Comparison of ENCODE assay signal across 39 mouse cellular contexts in genomic region chr3:116914931-116915330, GRCm38 (mm10). TPM values are rescaled to one million over a fixed set of nuclear protein-coding genes. Genes with fewer than 3 reads are reported as not detected.
A peak's percentile ranks its signal among the peaks of the same experiment; 100 is the strongest.
DNase-seq lines count a peak whose midpoint lies in the region; ATAC-seq and TF ChIP-seq lines count a peak whose summit lies in the region.
"Had no signal": no experiment of that assay in that cellular context is flagged by ENCODE, and none has a peak within 500 bp of the region (broad histone marks: within the 10 kb centered on the region; RNA-seq: fewer than 3 reads in every experiment).

No protein-coding gene starts in this region.

- TF ChIP-seq CTCF in gastrocnemius, adult 2 months (IDR thresholded peaks at IDR 0.05) = no peak

- ATAC-seq in forebrain, embryonic 16.5 days = 0 out of 2 replicates have a peak, but pooled peaks have one; percentile 28
- ATAC-seq in forebrain, embryonic 13.5 days = no peak
- no peak for ATAC-seq in heart, embryonic 13.5 days (ENCODE audit: extremely low read depth, insufficient number of reproducible peaks, low FRiP score, low TSS enrichment)
- ATAC-seq: CD4-positive, CD25-positive, alpha-beta regulatory T cell, adult 4 months; intestine, postnatal 0 days had no signal

- H3K36me3 ChIP-seq in forebrain, embryonic 16.5 days (ENCODE audit: control insufficient read depth, insufficient read depth) = no peaks in the 10 kb centered on the region
- H3K36me3 ChIP-seq in forebrain, embryonic 13.5 days (ENCODE audit: poor library complexity, severe bottlenecking) = 0 out of 2 replicates have a peak, but pooled peaks cover 5% of the 10 kb centered on the region
- H3K36me3 ChIP-seq in heart, embryonic 13.5 days = 0 out of 2 replicates have a peak, but pooled peaks cover 2% of the 10 kb centered on the region
- H3K36me3 ChIP-seq: hindbrain, embryonic 13.5 days; limb, embryonic 10.5 days; limb, embryonic 15.5 days; midbrain, embryonic 10.5 days; neural tube, embryonic 12.5 days had no signal

- DNase-seq in heart, adult 8-10 months (ENCODE audit: low spot score) = peak; percentile 21
- DNase-seq in heart, postnatal 25 days (ENCODE audit: low spot score) = no peak
- peak; percentile 65 to 74 for DNase-seq in heart, postnatal 10 days
- DNase-seq in gastrocnemius, adult 2 months = no peak
- DNase-seq in thymus, postnatal 4 days = no peak
- DNase-seq: adrenal gland, postnatal 10 days; cerebellum, adult 11 months; cerebellum, adult 9-11 months; gastrocnemius, postnatal 36 days; kidney, postnatal 14 days; layer of hippocampus, adult 9-11 months; lung, adult 2 months; lung, postnatal 14 days; right cerebral cortex, adult 18-20 months; spleen, adult 18-20 months; thymus, postnatal 36 days had no signal

- H3K4me2 ChIP-seq in forebrain, embryonic 16.5 days (ENCODE audit: low read length) = no peak overlapping the region
- no peak overlapping the region for H3K4me2 ChIP-seq in forebrain, embryonic 13.5 days
- H3K4me2 ChIP-seq in heart, embryonic 13.5 days = no peak overlapping the region
- H3K4me2 ChIP-seq: hindbrain, embryonic 13.5 days; limb, embryonic 15.5 days; neural tube, embryonic 12.5 days had no signal

- H3K4me1 ChIP-seq in forebrain, embryonic 16.5 days (replicated peaks; ENCODE audit: control insufficient read depth, insufficient read depth, low read length) = no peaks in the 10 kb centered on the region
- H3K4me1 ChIP-seq in forebrain, embryonic 13.5 days = no peaks in the 10 kb centered on the region
- H3K4me1 ChIP-seq in heart, embryonic 13.5 days = peaks cover 12% of the 10 kb centered on the region
- H3K4me1 ChIP-seq: hindbrain, embryonic 13.5 days; limb, embryonic 10.5 days; limb, embryonic 15.5 days; midbrain, embryonic 10.5 days; neural tube, embryonic 12.5 days had no signal

- H3K27me3 ChIP-seq in forebrain, embryonic 16.5 days (replicated peaks; ENCODE audit: control insufficient read depth, insufficient read depth, low read length) = no peaks in the 10 kb centered on the region
- H3K27me3 ChIP-seq in forebrain, embryonic 13.5 days = no peaks in the 10 kb centered on the region
- H3K27me3 ChIP-seq in heart, embryonic 13.5 days (replicated peaks) = no peaks in the 10 kb centered on the region
- H3K27me3 ChIP-seq: hindbrain, embryonic 13.5 days; limb, embryonic 15.5 days; neural tube, embryonic 12.5 days had no signal

- intact Hi-C loops in heart, postnatal 25 days (cut with DNase I) = no loop called here
- intact Hi-C loops in heart, postnatal 10 days (cut with DNase I) = loop anchor here (2.0 kb wide), 1 partner anchor 52 kb away; no protein-coding TSS in a partner anchor
- intact Hi-C loops in gastrocnemius, adult 2 months (cut with DNase I) = no loop called here

- no peak overlapping the region for H3K27ac ChIP-seq in forebrain, embryonic 16.5 days (ENCODE audit: low read length)
- H3K27ac ChIP-seq in forebrain, embryonic 13.5 days = no peak overlapping the region
- H3K27ac ChIP-seq in heart, embryonic 13.5 days (replicated peaks) = peak overlapping the region; percentile 48
- H3K27ac ChIP-seq in gastrocnemius, adult 2 months = no peak overlapping the region
- H3K27ac ChIP-seq: hindbrain, embryonic 13.5 days; limb, embryonic 10.5 days; limb, embryonic 15.5 days; liver, embryonic 14.5 days; midbrain, embryonic 10.5 days; neural tube, embryonic 12.5 days had no signal

- no peak overlapping the region for H3K4me3 ChIP-seq in forebrain, embryonic 16.5 days (replicated peaks; ENCODE audit: low read length)
- H3K4me3 ChIP-seq in forebrain, embryonic 13.5 days = no peak overlapping the region
- H3K4me3 ChIP-seq in heart, embryonic 13.5 days = no peak overlapping the region
- no peak overlapping the region for H3K4me3 ChIP-seq in gastrocnemius, adult 2 months
- H3K4me3 ChIP-seq: erythroblast, embryonic 14.5 days; hindbrain, embryonic 13.5 days; limb, embryonic 10.5 days; limb, embryonic 15.5 days; midbrain, embryonic 10.5 days; myocyte; neural tube, embryonic 12.5 days had no signal

- 85% methylated on average over 3 of the region's 3 CpGs for WGBS in forebrain, embryonic 16.5 days
- WGBS in forebrain, embryonic 13.5 days = 82% methylated on average over 3 of the region's 3 CpGs
- 27% methylated on average over 3 of the region's 3 CpGs for WGBS in heart, embryonic 13.5 days

- H3K9ac ChIP-seq in forebrain, embryonic 16.5 days (replicated peaks; ENCODE audit: low read depth, low read length) = no peak overlapping the region
- no peak overlapping the region for H3K9ac ChIP-seq in forebrain, embryonic 13.5 days
- H3K9ac ChIP-seq in heart, embryonic 13.5 days = no peak overlapping the region
- H3K9ac ChIP-seq: hindbrain, embryonic 13.5 days; limb, embryonic 15.5 days; liver, embryonic 14.5 days; neural tube, embryonic 12.5 days had no signal

- H3K9me3 ChIP-seq in forebrain, embryonic 16.5 days (ENCODE audit: control insufficient read depth, low read length) = no peaks in the 10 kb centered on the region
- no peaks in the 10 kb centered on the region for H3K9me3 ChIP-seq in forebrain, embryonic 13.5 days (replicated peaks)
- H3K9me3 ChIP-seq in heart, embryonic 13.5 days = no peaks in the 10 kb centered on the region
- H3K9me3 ChIP-seq: hindbrain, embryonic 13.5 days; limb, embryonic 10.5 days; limb, embryonic 15.5 days; midbrain, embryonic 10.5 days; neural tube, embryonic 12.5 days had no signal

RNA-seq across cellular contexts. Expression of gene 4930455H04Rik, which starts 53.1 kb away (rescaled TPM):
- polyA plus RNA-seq in forebrain, embryonic 16.5 days (2015; fragmentation: Nextera tagmentation; extraction: Ambion mirVana) = not detected in 2 replicates
- not detected in 2 replicates for polyA plus RNA-seq in forebrain, embryonic 13.5 days (2015; fragmentation: Nextera tagmentation; extraction: Ambion mirVana)
- not detected for total RNA-seq in heart, adult 8-10 months (2022)
- not detected for total RNA-seq in heart, postnatal 25 days (2021)
- not detected in 2 replicates for polyA plus RNA-seq in heart, embryonic 13.5 days (2015; fragmentation: Nextera tagmentation; extraction: Ambion mirVana)
- total RNA-seq in heart, postnatal 10 days (2021) = under 1 TPM; 0.31 to 0.37 TPM
- under 1 TPM in 1 of 2 experiments, not detected in 1; 0.18 TPM for total RNA-seq in gastrocnemius, adult 2 months (2021)
- total RNA-seq: gastrocnemius, adult 18-20 months; heart, postnatal 14 days; left cerebral cortex, postnatal 10 days; megakaryocyte progenitor cell, adult 5-6 weeks; midbrain, postnatal 0 days had no signal
- polyA plus RNA-seq: CD4-positive, CD25-positive, alpha-beta regulatory T cell, adult 4 months; cortical plate, adult 2 months; embryonic facial prominence, embryonic 14.5 days; erythroblast, embryonic 14.5 days; forebrain, embryonic 11.5 days; hindbrain, embryonic 13.5 days; intestine, postnatal 0 days; kidney, embryonic 14.5 days; limb, embryonic 10.5 days; limb, embryonic 15.5 days; liver, embryonic 14.5 days; lung, adult 2 months; midbrain, embryonic 10.5 days; midbrain, postnatal 0 days; myocyte; neural tube, embryonic 12.5 days; stomach, embryonic 16.5 days had no signal

RNA-seq across cellular contexts. Expression of gene Palmd, which starts 53.9 kb away (rescaled TPM):
- polyA plus RNA-seq in forebrain, embryonic 16.5 days (2015; fragmentation: Nextera tagmentation; extraction: Ambion mirVana) = 19.7 and 22.9 TPM in 2 replicates
- 10.0 and 14.9 TPM in 2 replicates for polyA plus RNA-seq in forebrain, embryonic 13.5 days (2015; fragmentation: Nextera tagmentation; extraction: Ambion mirVana)
- 10 to 100 TPM; 44.2 to 59.7 (median 53.0) TPM for total RNA-seq in heart, adult 8-10 months (2022)
- total RNA-seq in heart, postnatal 25 days (2021) = 10 to 100 TPM; 54.5 to 71.2 TPM
- polyA plus RNA-seq in heart, embryonic 13.5 days (2015; fragmentation: Nextera tagmentation; extraction: Ambion mirVana) = 13.2 and 13.6 TPM in 2 replicates
- total RNA-seq in heart, postnatal 10 days (2021) = 10 to 100 TPM; 79.1 to 89.5 TPM
- total RNA-seq in gastrocnemius, adult 2 months (2021) = 10 to 100 TPM; 25.3 to 37.5 TPM
- total RNA-seq: megakaryocyte progenitor cell, adult 5-6 weeks had no signal
- polyA plus RNA-seq: erythroblast, embryonic 14.5 days had no signal

RNA-seq across cellular contexts. Expression of gene Frrs1, which starts 55.7 kb away (rescaled TPM):
- 3.4 and 4.0 TPM in 2 replicates for polyA plus RNA-seq in forebrain, embryonic 16.5 days (2015; fragmentation: Nextera tagmentation; extraction: Ambion mirVana)
- polyA plus RNA-seq in forebrain, embryonic 13.5 days (2015; fragmentation: Nextera tagmentation; extraction: Ambion mirVana) = 3.8 and 5.3 TPM in 2 replicates
- 1 to 10 TPM; 2.3 to 4.7 (median 3.9) TPM for total RNA-seq in heart, adult 8-10 months (2022)
- total RNA-seq in heart, postnatal 25 days (2021) = 1 to 10 TPM; 3.1 to 4.8 TPM
- 17.1 and 18.1 TPM in 2 replicates for polyA plus RNA-seq in heart, embryonic 13.5 days (2015; fragmentation: Nextera tagmentation; extraction: Ambion mirVana)
- 1 to 10 TPM; 6.6 to 7.7 TPM for total RNA-seq in heart, postnatal 10 days (2021)
- total RNA-seq in gastrocnemius, adult 2 months (2021) = 1 to 10 TPM; 1.9 to 2.7 TPM

Comparison
In these comparisons a context has a peak if more than half of its experiments do, and no peak if none do; other contexts are left out.
1. DNase-seq: peak in heart, adult 8-10 months (single experiment) and heart, postnatal 10 days (2 of 2); none in heart, postnatal 25 days (single experiment), gastrocnemius, adult 2 months (single experiment) and thymus, postnatal 4 days (single experiment).